Mouse (Mus musculus): Measurements from ENCODE around the gene G0s2. TPM values are rescaled to one million over a fixed set of nuclear protein-coding genes. Genes with fewer than 3 reads are reported as not detected.

G0s2 gene
- 90.4 and 120 TPM in 2 replicates for polyA plus RNA-seq (2015; fragmentation: Nextera tagmentation; extraction: Ambion mirVana)

GRCm38 (mm10) chr1:193272916-193273601 lies at the start of gene G0s2:
Gene G0s2, minus strand, starts transcription at chr1:193273217.

GRCm38 (mm10) chr1:193263955-193264598 lies 8.9 kb downstream of the G0s2 start, which contains the start of gene Hsd11b1:
Gene Hsd11b1, minus strand, starts transcription at chr1:193264075.

Other genes with a start within 250 kb of the G0s2 start
- gene Syt14, start 237.4 kb downstream of the G0s2 start, polyA plus RNA-seq (2015; fragmentation: Nextera tagmentation; extraction: Ambion mirVana), result 1.2 and 1.4 TPM in 2 replicates
- 2.7 and 2.9 TPM in 2 replicates for gene Diexf, start 142.9 kb downstream of the G0s2 start, polyA plus RNA-seq (2015; fragmentation: Nextera tagmentation; extraction: Ambion mirVana)
- gene Irf6, start 120.1 kb downstream of the G0s2 start, polyA plus RNA-seq (2015; fragmentation: Nextera tagmentation; extraction: Ambion mirVana), result 0.91 and 1.0 TPM in 2 replicates
- 6.1 and 7.3 TPM in 2 replicates for gene A130010J15Rik, start 105.2 kb downstream of the G0s2 start, polyA plus RNA-seq (2015; fragmentation: Nextera tagmentation; extraction: Ambion mirVana)
- gene Traf3ip3, start 71.5 kb downstream of the G0s2 start, polyA plus RNA-seq (2015; fragmentation: Nextera tagmentation; extraction: Ambion mirVana), result 1.4 and 2.1 TPM in 2 replicates
- gene Lamb3, start 65.5 kb downstream of the G0s2 start, polyA plus RNA-seq (2015; fragmentation: Nextera tagmentation; extraction: Ambion mirVana), result 1.3 and 1.6 TPM in 2 replicates
- 25.3 and 26.1 TPM in 2 replicates for gene Hsd11b1, start 9.1 kb downstream of the G0s2 start, polyA plus RNA-seq (2015; fragmentation: Nextera tagmentation; extraction: Ambion mirVana)
- gene Camk1g, start 97.1 kb upstream of the G0s2 start, polyA plus RNA-seq (2015; fragmentation: Nextera tagmentation; extraction: Ambion mirVana), result 2.5 and 4.4 TPM in 2 replicates

Measured in adrenal gland, postnatal 0 days (tissue).